Mouse (Mus musculus): Measurements from ENCODE around the gene A730009L09Rik. TPM values are rescaled to one million over a fixed set of nuclear protein-coding genes. Genes with fewer than 3 reads are reported as not detected.
A peak's percentile ranks its signal among the peaks of the same experiment; 100 is the strongest.

Gene A730009L09Rik
- total RNA-seq, 1 experiment from 2014 or later, result not detected

DNA sequence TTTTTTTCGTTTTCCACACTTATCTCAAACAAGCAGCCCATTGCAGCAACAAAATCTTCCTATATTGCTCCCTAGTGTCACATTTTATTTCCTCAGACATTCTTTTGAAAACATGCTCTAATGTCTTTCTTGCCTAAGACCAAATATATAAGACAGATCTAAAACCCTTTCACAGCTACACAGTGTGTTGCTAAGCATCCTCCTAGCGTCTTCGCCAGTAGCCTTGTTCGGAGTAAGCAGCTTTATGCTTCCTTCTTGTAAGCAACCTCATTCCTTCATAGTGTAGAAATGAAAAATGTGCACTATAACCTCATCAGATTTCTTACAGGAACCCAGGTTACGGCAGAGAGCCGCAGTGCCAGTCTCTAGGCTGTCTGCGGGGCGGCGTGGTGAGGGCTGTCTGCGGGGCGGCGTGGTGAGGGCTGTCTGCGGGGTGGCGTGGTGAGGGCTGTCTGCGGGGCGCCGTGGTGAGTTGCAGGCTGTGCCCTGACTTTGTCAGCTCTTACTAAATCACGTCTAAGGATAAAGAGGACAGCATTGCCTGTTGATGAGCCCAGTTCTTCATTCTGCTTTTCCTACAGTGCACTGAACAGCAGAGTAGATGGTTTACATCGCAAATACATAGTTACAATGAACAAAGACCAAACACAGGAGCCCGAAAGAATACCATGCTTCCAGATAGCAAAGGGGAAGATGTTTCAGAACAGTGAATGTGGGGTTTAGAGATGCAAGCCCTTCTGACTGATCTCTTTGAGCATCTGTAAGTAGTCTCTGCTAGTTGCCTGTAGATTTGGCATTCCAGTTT, 43.4 kb downstream of the A730009L09Rik start:
- no peak for ATAC-seq (replicated peaks; ENCODE audit: low read depth, poor library complexity, severe bottlenecking)

DNA sequence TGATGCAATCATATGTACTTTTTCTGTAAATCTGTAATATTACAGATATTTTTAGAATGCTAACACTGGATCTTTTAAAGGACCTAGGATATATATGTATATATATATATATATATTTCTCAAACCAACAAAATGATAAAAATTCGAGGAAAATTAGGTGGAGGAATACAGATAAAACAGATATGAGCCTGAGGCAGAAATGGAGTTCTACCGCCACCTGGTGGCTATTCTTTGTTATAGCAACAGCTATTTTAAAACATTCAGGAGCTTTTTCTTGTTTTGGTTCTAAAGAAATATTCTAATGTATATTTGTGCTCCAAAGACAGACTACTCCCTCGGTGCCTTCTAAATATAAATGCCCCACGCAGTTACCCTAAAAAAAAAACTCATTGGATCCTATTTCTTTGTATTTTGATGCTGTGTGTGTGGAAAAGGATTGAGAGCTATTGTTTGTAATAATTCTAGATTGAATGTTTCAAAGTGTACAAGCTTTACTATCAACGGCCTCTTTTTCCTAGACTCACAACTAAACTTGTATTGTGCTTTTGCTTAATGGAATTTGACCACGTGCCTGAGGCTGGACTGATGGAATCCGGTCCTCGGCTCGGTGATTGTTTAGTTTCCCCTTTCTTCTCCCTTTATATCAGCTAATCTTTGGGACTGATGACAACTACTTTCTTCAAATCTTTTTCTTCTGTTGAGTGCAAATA, 44.8 kb downstream of the A730009L09Rik start:
- ATAC-seq (replicated peaks; ENCODE audit: low read depth, poor library complexity, severe bottlenecking), result peak; percentile 74

DNA sequence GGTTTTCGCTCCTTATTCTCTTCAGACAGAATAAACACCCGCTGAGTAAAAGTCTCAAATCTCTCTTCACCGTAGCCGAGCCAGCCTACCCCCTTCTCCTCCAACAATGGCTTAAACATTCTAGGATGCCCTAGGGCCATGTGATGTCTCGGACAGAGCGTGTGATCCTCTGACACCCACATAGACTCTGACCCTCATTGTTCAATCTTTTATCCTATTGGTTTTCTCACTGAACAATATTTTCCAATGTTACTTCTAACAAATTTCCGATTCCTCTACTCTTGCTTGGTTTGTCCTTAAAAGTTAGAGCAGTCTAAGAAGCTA, 45.3 kb downstream of the A730009L09Rik start:
- no peak for ATAC-seq (replicated peaks; ENCODE audit: low read depth, poor library complexity, severe bottlenecking)

Other genes with a start within 250 kb of the A730009L09Rik start
- gene Mrpl39, start 220.6 kb downstream of the A730009L09Rik start, total RNA-seq (2017), result 54.5 and 56.5 TPM in 2 replicates

Data from common myeloid progenitor, adult 5-6 weeks (primary cell).